Mouse (Mus musculus) C2C12 (cell line): ENCODE measurements at regions not wholly inside any gene's neighbourhood (a gene's known extent, or its start where the extent isn't known, plus 50 kb on each side); places are given as distances from the start of the nearest gene placed in this dataset.

ENCODE experiments used
- H3K27me3 ChIP-seq: one replicate; pipeline ENCODE4 v1.6.1; 2011; ENCODE audit not compliant: control insufficient read depth, insufficient read depth, insufficient read length
- H3K36me3 ChIP-seq: one replicate; pipeline ENCODE4 v1.6.1; 2011; ENCODE audit not compliant: control insufficient read depth, insufficient read depth
- H3K4me3 ChIP-seq: one replicate; pipeline ENCODE4 v1.5.1; 2011; ENCODE audit warnings: mild to moderate bottlenecking, control low read depth; ENCODE audit not compliant: poor library complexity, insufficient read depth, severe bottlenecking
- H3K79me2 ChIP-seq: one replicate; pipeline ENCODE4 v1.6.1; 2011; ENCODE audit not compliant: control insufficient read depth, insufficient read depth
- H3K79me3 ChIP-seq: one replicate; pipeline ENCODE4 v1.6.1; 2011; ENCODE audit warnings: low read depth, control low read depth
- H3ac ChIP-seq: one replicate; pipeline ENCODE3; 2011; ENCODE audit warnings: low read depth; ENCODE audit not compliant: control insufficient read depth, insufficient read length
- CEBPB ChIP-seq: IDR thresholded peaks from one replicate; pipeline ENCODE4 v1.6.1; 2011; ENCODE audit warnings: low read depth, mild to moderate bottlenecking, control low read depth, moderate library complexity
- CTCF ChIP-seq: IDR thresholded peaks from one replicate; pipeline ENCODE4 v1.5.1; 2011; ENCODE audit not compliant: control insufficient read depth, insufficient read depth, insufficient read length
- FOSL1 ChIP-seq: IDR thresholded peaks from one replicate; pipeline ENCODE4 v1.8.0; 2011; ENCODE audit warnings: mild to moderate bottlenecking, low read length; ENCODE audit not compliant: poor library complexity, insufficient read depth, severe bottlenecking
- MAX ChIP-seq: IDR thresholded peaks from one replicate; pipeline ENCODE4 v1.6.1; 2011; ENCODE audit warnings: mild to moderate bottlenecking, control low read depth
- MYOD1 ChIP-seq: IDR thresholded peaks from one replicate; pipeline ENCODE4 v1.6.1; 2011; ENCODE audit warnings: low read depth; ENCODE audit not compliant: control insufficient read depth, insufficient read length
- MYOG ChIP-seq: IDR thresholded peaks from one replicate; pipeline ENCODE4 v1.6.1; 2011; ENCODE audit not compliant: control insufficient read depth, insufficient read length; ENCODE audit errors: extremely low read depth
- USF1 ChIP-seq: IDR thresholded peaks from one replicate; pipeline ENCODE4 v1.6.1; 2011; ENCODE audit warnings: low read depth, mild to moderate bottlenecking, control low read depth, moderate library complexity

GRCm38 (mm10) chr13:102174896-102175295 lies 406.9 kb upstream of the Pik3r1 start:
- Histone ChIP-seq H3K79me2 (no peaks in the 10 kb centered on the region), H3K36me3 (no peaks in the 10 kb centered on the region), H3ac (no peak overlapping the region), H3K27me3 (no peaks in the 10 kb centered on the region), H3K79me3 (no peaks in the 10 kb centered on the region), H3K4me3 (no peak overlapping the region)
- TF ChIP-seq CTCF = no peak
- no peak for TF ChIP-seq MYOD1
- TF ChIP-seq USF1 = no peak
- TF ChIP-seq FOSL1 = no peak
- TF ChIP-seq CEBPB = no peak
- TF ChIP-seq MAX = no peak
- TF ChIP-seq MYOG = no peak

GRCm38 (mm10) chr13:102175406-102175805 lies 407.4 kb upstream of the Pik3r1 start:
- Histone ChIP-seq H3ac (no peak overlapping the region), H3K27me3 (no peaks in the 10 kb centered on the region), H3K79me2 (no peaks in the 10 kb centered on the region), H3K36me3 (no peaks in the 10 kb centered on the region), H3K79me3 (no peaks in the 10 kb centered on the region), H3K4me3 (no peak overlapping the region)
- TF ChIP-seq CTCF = no peak
- TF ChIP-seq MYOG = no peak
- TF ChIP-seq MAX = no peak
- TF ChIP-seq FOSL1 = no peak
- TF ChIP-seq MYOD1 = no peak
- no peak for TF ChIP-seq CEBPB

GRCm38 (mm10) chr13:102176456-102176855 lies 408.4 kb upstream of the Pik3r1 start:
- Histone ChIP-seq H3K4me3 (no peak overlapping the region), H3K36me3 (no peaks in the 10 kb centered on the region), H3K79me2 (no peaks in the 10 kb centered on the region), H3ac (no peak overlapping the region), H3K27me3 (no peaks in the 10 kb centered on the region), H3K79me3 (no peaks in the 10 kb centered on the region)
- TF ChIP-seq MAX (no peak), MYOG (no peak), USF1 (no peak), MYOD1 (no peak), FOSL1 (no peak), CEBPB (no peak), CTCF (no peak)

GRCm38 (mm10) chr13:102194716-102195115 lies 426.7 kb upstream of the Pik3r1 start:
- Histone ChIP-seq H3K79me3 (no peaks in the 10 kb centered on the region), H3K36me3 (no peaks in the 10 kb centered on the region), H3K4me3 (no peak overlapping the region), H3ac (no peak overlapping the region), H3K27me3 (no peaks in the 10 kb centered on the region), H3K79me2 (no peaks in the 10 kb centered on the region)
- TF ChIP-seq CTCF (no peak), MAX (no peak), MYOG (no peak), FOSL1 (no peak), CEBPB (no peak), MYOD1 (no peak), USF1 (no peak)

- no peaks in the 10 kb centered on the region for H3K79me3 ChIP-seq
- H3ac ChIP-seq = no peak overlapping the region
- H3K36me3 ChIP-seq = no peaks in the 10 kb centered on the region
- H3K79me2 ChIP-seq = no peaks in the 10 kb centered on the region
- no peak overlapping the region for H3K4me3 ChIP-seq
- TF ChIP-seq MYOG (no peak), CTCF (no peak), USF1 (no peak), FOSL1 (no peak), MYOD1 (no peak), CEBPB (no peak), MAX (no peak)
- no peaks in the 10 kb centered on the region for H3K27me3 ChIP-seq
Observed at GRCm38 (mm10) chr13:102202301-102202700, 434.3 kb upstream of the Pik3r1 start.

- H3K27me3 ChIP-seq = no peaks in the 10 kb centered on the region
- H3K79me2 ChIP-seq = no peaks in the 10 kb centered on the region
- no peaks in the 10 kb centered on the region for H3K79me3 ChIP-seq
- TF ChIP-seq CTCF (no peak), MYOD1 (no peak), MYOG (no peak), MAX (no peak), FOSL1 (no peak), CEBPB (no peak), USF1 (no peak)
- H3K4me3 ChIP-seq = no peak overlapping the region
- no peak overlapping the region for H3ac ChIP-seq
- H3K36me3 ChIP-seq = no peaks in the 10 kb centered on the region
Observed at GRCm38 (mm10) chr13:102218486-102218885, 450.5 kb upstream of the Pik3r1 start.
